Mouse (Mus musculus): Measurements from ENCODE around the gene Tgfb2. TPM values are rescaled to one million over a fixed set of nuclear protein-coding genes. Genes with fewer than 3 reads are reported as not detected.

Tgfb2 gene
- 10 to 100 TPM; 18.5 to 23.3 (median 22.2) TPM for total RNA-seq (2022)

DNA sequence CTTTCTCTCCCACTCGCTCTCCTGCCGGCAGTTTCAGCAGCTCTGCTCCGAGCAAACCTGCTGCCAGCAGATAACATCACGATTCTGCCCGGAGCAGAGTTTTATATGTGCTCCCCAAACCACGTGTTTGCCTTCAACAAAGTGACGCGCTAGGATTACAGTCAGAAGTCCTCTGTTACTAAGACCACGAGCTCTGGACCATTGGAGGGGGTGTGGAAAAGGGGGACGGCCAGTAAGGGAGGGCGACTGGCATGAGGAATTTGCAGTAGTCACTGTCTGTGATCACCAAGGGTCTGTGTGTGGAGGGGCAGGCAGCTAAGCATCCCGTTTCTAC lies at the start of gene Tgfb2:
TSS of gene Tgfb2 (minus strand) at position 75 of the 334 bp plus-strand sequence.
- DNase-seq (ENCODE audit: low spot score in 2 of 2): no peak

DNA sequence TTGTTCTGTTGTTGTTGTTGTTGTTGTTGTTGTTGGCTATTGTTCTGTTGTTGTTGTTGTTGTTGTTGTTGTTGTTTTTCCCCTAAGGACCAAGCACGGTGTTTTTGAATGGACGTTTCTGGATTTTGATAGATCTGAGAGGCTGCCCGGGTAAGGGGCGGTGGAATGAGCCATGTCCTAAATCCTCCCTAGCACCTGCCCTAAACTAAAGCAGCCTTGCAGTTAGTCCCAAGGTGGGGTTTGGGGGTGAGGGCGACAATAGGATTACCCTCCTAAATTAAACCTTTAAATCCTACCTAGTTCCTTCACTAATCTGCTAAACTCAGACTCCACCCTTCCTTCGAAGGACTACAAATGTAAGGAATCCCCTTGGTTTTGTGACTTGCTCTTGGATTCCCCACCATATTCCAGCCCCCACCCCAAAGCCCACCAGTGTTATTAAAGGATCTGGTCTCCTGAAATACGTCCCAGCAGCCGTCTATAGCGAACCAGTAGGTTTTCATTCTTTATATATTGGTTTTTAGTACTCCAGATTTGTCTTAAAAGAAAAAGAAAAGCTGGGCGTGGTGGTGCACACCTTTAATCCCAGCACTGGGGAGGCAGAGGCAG lies 44.0 kb upstream of the Tgfb2 start:
- no peak for DNase-seq (ENCODE audit: low spot score in 2 of 2)

- peak; percentile 67 to 69 for DNase-seq (ENCODE audit: low spot score in 2 of 2)
Measured at GRCm38 (mm10) chr1:186748724-186749653, 43.2 kb upstream of the Tgfb2 start, which contains the start of gene Rrp15. TSS of gene Rrp15 (minus strand) at chr1:186749358.

DNA sequence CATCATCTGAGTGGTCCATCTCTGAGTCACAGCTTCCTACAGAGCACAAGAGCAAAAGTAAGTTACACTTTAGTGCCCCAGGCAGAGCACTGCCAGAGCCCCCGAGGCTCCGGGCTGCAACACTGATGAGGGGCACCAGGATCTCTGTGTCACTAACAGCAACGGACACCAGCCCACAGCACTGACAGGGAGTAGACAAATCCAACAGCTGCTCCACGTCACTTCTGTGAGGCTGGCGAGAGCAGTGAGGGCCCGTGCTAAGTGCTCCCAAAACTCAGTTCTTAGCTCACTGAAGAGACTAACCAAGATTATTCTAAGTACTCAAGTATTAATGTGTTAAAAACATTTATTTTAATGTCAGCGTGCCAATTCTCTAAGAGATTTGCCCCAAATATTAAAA lies 34.0 kb upstream of the Tgfb2 start:
- DNase-seq (ENCODE audit: low spot score in 2 of 2): no peak

DNA sequence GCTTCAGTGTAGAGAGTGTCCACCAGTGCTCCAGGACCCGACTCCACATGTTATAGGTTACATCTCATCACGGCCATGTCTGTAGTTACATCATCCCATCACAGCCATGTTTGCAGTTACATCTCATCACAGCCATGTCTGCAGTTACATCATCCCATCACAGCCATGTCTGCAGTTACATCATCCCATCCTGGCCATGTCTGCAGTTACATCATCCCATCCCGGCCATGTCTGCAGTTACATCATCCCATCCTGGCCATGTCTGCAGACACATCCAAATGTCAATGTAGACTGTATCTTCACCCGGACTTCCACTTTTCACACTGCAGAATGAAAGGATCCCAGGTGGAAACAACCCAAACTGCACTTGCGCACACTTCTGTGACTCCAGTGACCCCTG lies 29.7 kb upstream of the Tgfb2 start:
- DNase-seq (ENCODE audit: low spot score in 2 of 2): no peak

DNA sequence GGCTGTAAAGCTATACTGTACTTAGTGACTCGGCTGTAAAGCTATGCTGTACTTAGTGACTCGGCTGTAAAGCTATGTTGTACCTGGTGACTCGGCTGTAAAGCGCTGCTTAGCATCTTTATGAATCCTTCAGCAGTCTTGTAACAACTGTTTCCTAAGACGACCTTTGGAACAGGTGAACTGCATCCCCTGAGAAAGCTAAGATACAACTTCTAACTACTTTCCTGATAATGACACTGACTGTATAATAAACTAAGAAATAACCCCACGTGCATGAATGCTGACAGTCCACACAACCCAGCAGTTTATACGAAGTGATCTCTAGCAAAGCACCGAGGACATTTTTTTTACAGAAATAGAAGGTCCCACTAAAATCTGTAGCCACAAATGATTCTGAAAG lies 27.3 kb upstream of the Tgfb2 start:
- DNase-seq (ENCODE audit: low spot score in 2 of 2): no peak

- DNase-seq (ENCODE audit: low spot score in 2 of 2): no peak
Measured at GRCm38 (mm10) chr1:186728778-186729177, 23.0 kb upstream of the Tgfb2 start.

- DNase-seq (ENCODE audit: low spot score in 2 of 2): no peak
Measured at GRCm38 (mm10) chr1:186726117-186726516, 20.3 kb upstream of the Tgfb2 start.

- no peak for DNase-seq (ENCODE audit: low spot score in 2 of 2)
Measured at GRCm38 (mm10) chr1:186722299-186722698, 16.5 kb upstream of the Tgfb2 start.

GRCm38 (mm10) chr1:186721846-186722245 lies 16.1 kb upstream of the Tgfb2 start:
- peak; percentile 71 to 76 for DNase-seq (ENCODE audit: low spot score in 2 of 2)

DNA sequence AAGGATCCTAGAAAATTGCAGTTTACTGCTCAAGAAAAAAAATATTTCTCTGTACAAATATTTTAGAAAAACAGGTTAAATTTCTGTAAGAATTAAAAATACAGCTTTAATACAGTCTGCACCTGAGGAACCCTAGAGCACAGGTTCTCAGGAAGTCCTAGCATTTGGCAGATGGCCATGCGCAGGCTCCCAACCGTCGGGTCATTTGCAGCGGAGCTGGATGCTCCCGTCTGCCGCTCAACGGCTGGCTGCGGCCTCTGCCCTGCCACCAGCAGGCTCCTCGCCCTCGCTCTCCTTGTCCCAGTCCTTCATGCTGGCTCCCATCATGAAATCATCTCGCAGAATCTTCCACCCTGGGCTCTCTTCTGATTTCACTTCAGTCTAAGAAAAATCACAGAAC lies 15.4 kb upstream of the Tgfb2 start:
- no peak for DNase-seq (ENCODE audit: low spot score in 2 of 2)

DNA sequence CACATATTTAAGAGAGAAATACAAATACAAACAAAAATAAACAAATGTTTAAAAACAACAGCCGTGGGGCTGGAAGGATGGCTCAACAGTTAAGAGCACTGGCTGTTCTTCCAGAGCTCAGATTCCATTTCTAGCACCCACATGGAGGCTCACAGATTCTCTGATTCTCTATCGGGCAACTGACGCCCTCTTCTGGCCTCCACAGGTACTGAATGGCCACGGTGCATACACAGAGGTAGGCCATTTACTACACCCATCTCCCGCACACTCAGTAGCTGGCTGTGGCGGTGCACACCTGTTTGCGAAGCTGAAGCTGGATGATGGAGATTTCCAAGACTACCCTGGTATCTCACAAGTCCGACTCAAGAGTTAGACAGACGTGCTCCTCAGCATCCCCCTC lies 13.9 kb upstream of the Tgfb2 start:
- DNase-seq (ENCODE audit: low spot score in 2 of 2): no peak

- no peak for DNase-seq (ENCODE audit: low spot score in 2 of 2)
Measured at GRCm38 (mm10) chr1:186718881-186719280, 13.1 kb upstream of the Tgfb2 start.

DNA sequence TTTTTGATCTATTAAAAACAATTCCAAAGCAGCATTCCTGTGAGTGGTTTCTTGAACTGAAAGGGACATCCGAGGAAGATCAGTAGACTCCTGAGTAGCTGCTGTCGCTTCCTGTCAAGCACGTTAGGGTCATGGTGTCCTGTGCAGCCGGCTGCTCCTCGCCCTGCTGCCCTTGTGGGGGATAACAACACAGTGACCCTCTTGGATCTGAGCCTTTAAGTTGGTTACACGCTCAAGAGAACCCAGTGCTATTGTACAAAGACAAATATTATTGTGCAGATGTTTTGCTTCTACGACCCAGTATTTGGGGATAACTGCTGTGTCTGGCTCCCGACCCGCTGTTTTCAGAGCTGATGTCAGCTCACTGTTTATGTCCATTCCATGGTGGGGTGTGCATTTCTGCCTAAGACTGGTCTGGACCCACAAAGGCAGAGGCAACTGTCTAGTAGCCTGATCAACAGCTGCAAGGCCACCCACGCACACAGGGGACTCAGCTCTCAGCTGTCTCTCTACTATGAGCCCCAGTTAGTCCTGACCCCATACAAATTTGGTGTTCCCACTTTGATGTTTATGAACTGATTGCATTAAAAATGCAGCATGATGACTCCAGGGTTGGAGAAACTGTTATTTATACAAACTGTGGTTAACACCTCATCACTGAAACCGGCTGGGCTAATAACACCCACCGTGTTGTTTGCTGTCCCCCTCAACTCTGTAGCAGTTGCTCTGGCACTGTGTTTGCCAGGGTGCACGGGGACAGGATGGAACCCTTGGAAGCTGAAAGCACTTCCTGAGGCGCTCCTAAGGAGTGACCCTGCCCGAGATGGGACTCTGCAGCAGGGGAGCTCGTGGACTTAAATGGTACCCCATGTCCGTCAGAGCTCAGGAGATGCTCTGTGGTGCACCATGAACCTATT lies 9.4 kb upstream of the Tgfb2 start:
- DNase-seq (ENCODE audit: low spot score in 2 of 2): no peak

DNA sequence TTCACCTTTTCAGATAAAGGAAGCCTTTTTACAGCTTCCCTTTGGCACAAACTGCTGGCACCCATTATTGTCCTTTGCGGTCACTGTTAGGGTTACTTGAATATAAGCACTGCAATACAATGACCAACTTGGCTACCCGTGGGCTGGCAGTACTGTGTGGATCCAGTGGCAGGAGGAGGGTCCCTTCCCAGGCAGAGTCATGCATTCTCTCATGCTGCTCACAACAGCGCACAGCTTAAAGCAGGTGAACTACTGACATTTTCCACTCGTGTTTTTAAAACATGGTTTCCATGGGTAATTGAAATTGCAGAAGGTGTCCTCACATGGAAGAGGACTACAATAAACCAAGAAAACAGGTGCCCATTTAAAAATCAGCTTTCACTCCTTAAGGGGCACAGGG lies 8.4 kb upstream of the Tgfb2 start:
- DNase-seq (ENCODE audit: low spot score in 2 of 2): no peak

DNA sequence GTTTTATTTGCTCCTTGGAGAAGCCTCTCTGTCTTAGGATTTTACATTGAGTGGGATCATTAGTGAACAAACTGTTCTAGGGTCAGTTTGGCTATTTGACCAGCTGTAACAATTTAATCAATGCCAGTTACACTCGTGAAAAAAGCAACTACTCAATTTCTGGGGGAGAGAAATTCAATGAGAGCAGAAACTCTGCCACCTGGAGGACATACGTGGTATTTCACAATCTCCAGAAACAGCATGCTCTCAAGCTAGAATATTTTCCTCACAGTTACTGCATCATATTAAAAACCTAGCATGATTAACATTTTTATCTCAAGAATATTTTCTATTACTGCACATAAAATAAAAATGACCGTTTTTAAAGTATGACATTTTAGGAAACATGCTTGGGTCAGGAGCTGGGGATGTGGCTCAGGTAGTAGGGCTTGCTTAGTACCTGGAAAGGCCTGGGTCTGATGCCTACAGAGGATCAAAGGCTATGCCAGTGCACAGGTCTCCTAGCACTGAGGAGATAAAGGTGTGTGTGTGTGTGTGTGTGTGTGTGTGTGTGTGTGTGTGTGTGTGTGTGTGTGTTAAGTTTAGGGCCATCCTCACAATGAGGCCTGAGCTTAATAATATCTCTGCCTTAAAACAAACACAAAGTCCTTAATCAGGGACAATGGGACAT lies 7.1 kb upstream of the Tgfb2 start:
- DNase-seq (ENCODE audit: low spot score in 2 of 2): no peak

GRCm38 (mm10) chr1:186705203-186705914 lies 430 bp downstream of the Tgfb2 start:
- DNase-seq (ENCODE audit: low spot score in 2 of 2): peak; percentile 58 to 74

- DNase-seq (ENCODE audit: low spot score in 2 of 2): peak in 1 of 2 experiments; percentile 26
Measured at GRCm38 (mm10) chr1:186703980-186704701, 1.6 kb downstream of the Tgfb2 start.

DNA sequence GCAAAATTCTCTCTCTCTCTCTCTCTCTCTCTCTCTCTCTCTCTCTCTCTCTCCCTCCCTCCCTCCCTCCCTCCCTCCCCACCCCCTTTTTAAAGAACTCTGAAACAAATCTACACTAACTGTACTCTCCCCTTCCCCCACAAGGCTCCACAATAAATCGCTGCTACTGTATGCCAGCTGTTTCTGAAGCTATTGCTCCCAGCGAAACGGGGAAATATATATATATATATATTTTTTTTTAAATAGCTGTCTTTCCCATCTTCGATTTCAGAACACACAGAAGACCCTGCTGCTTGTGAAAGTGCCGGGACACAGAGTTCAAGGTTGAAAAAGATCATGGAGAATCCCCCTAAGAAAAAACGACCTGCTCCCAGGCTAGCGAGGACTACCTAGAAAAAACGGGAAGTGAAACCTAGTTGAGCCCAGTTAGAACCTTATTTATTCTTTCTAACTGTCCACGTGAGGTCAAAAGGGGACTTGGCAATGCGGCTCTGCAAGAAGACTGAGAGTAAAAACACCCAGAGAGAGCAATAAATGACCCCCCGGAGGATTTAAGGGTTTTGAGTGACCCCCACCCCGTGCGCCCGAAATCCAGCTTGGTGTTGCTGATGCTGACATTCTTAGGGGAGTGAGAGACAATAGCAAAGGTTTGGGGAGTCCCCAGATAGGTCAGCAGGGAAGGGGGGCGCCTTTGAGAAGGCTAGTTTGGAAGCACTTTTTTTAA lies 2.4 kb downstream of the Tgfb2 start:
- DNase-seq (ENCODE audit: low spot score in 2 of 2): no peak

All from gastrocnemius, adult 8-10 months (tissue).